Mouse (Mus musculus): ENCODE measurements around the gene Trdn.

The Trdn gene

GRCm38 (mm10) chr10:33375474-33376029 is 295.2 kb downstream of the Trdn start:
- DNase-seq, result no peak
